Mouse (Mus musculus) frontal cortex, postnatal 25 days (tissue): ENCODE measurements at regions not wholly inside any gene's neighbourhood (a gene's known extent, or its start where the extent isn't known, plus 50 kb on each side); places are given as distances from the start of the nearest gene placed in this dataset.

Source experiments
- DNase-seq, 2 experiments: peaks; one replicate each; pipeline ENCODE4 v3.0.0; 2022; ENCODE audit warnings: low spot score in 2 of 2

DNA sequence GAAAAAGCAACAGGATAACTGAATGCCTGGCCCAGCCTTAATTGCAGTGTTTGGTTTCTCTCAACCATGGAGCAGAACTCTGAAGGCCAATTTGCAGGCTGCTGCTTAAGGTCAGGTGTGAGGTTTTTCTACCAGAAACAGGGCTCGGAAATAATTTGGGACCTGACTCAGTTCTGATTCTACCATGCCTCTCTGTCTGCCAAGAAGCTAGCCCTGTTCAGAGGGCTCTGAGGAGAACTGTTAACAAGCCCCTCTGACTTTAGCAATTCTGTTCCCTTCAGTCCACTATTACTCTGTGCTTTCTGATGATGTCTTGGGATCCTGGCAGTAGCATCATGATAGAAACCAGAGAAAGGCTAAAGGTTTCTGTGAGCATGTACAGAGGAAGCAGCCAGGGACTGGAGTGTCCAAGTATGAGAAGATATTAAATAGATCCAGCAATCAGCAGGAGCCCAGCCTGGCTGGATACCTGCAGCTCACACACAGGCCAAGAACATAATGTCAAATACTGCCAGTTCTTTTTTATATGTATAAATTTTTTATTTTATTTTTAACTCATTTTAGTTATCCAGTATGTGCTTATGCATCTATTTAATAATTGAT is 131.4 kb upstream of the Sptlc3 start:
- no peak for DNase-seq

DNA sequence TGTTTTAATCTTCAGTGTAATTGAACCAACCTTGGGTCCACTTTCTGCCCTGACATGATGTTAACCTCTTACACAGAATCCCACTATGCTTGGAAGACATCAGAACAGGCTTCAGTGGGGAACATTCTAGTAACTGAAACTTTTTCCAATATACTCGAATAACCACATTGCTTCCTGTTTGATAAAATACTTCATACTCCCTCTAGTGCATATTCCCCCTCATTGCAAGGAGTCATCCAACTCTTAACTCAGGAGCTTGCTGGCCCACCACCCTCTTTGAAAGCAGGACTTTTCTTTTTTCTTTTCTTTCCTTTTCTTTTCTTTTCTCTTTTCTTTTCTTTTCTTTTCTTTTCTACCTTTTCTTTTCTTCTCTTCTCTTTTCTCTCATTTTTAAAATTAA is 123.6 kb upstream of the Sptlc3 start:
- DNase-seq = no peak

DNA sequence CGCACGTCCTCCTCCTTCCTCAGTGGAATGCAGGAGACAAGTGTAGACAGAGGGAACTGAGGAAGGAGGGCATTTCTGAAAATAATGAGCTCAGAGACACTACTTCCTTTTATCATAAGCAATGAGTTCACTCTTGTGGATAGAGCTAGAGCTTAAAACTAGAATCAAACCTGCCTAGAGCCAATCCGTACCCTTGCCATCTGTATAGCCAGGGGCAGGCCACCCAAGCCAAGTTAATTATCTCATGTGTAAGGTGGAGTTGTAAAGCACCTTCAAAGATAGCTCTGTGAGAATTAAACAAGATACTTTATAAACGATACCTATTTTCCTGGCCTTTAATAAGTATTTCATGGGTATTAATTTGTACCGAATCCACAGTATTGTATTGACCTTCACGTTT is 113.4 kb upstream of the Sptlc3 start:
- DNase-seq = no peak

DNA sequence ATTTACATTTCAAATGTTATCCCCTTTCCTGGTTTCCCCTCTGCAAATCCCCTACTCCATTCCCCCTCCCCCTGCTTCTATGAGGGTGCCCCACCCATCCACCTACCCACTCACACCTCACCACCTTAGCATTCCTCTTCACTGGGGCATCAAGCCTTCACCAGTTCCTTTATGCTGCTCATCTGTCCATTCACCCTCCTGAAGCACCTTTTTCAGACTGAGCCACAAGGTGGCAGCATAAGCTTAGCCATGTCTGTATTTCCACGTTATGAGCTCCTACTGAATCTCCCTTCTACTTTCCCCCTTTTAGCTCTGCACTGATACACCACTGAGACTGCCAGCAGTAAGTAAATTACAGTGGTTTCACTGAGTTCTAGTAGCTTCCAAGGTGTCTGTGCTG is 112.1 kb upstream of the Sptlc3 start:
- DNase-seq = peak; percentile 57 to 76

DNA sequence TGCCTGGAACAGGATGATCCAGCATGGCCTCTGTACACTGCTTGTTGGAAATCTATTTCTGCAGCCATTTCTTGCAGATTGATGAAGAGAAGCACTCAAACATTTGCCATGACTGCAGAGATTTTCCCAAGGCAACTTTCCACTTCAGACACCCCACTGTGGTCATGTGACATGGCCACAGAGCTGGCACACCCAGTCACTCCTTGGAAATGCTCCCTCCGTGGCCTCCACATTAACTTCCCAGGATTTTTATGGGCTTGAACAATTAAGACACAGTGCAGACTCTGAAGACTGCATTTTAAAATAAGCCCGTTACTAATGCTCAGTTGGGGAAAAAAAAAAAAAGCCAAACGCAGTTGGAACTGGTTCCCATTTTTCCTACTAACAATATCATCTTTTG is 80.2 kb upstream of the Sptlc3 start:
- DNase-seq = no peak

DNA sequence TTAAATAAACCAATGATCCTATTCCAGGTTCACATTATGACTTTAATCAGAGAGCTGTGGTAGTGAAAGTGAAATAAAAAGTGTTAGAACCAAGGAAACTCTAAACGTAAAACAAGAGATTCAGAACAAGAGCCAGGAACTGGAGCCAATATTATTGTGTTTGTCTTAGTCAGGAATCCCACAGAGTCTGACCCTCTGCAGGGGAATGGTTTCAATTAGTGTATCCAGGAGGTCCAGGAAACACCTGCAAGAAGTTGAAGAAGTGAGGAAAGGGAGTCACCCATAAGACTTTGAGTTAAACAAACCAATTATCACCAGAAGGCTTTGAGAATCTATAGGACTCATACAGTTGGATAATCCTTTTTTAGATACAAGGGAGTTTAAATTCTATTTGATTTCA is 76.2 kb upstream of the Sptlc3 start:
- DNase-seq = no peak

DNA sequence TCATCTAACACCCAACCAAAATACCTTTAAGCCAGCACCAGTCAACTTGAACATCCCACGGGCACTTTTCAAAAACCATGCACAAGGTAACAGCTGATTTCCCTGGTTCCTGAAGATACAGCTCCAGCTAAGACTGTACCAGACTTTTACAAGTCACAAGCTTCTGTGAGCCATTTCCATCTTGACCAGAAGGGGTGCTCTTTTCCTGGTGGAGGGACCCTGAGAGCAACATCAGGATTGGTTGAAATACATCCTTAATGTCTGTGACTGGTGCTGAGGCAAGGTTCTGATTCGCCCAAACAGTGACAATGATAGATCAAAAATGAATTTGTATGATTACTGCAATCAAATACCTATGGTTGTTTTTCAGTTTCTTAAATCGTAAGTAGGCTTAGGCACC is 71.0 kb upstream of the Sptlc3 start:
- DNase-seq = no peak

DNA sequence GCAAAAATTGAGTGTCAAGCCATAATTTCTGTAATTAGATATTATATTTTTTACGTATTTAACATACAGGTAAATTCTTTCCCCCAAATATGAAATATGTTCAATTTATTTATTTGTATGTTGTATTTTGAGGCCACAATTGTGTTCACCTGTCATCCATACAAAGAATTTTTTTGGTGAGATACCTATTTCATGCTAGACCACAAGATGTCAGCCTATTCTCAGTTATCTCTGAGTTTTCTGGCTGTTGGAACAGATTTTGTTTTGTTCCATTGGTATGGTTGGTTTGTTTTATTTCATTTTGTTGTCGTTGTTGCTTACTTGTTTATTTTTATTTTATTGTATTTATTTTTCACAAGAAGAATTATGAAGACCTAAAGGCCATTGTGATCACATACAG is 70.3 kb upstream of the Sptlc3 start:
- DNase-seq = no peak
